Mouse (Mus musculus) right cerebral cortex, adult 2 months (tissue): ENCODE results near the gene Tjp1.

ENCODE experiments used
- DNase-seq, 2 experiments: peaks; one replicate each; pipeline ENCODE4 v3.0.0; 2021 to 2022; ENCODE audit warnings: low spot score in 2 of 2

Tjp1 gene

DNA sequence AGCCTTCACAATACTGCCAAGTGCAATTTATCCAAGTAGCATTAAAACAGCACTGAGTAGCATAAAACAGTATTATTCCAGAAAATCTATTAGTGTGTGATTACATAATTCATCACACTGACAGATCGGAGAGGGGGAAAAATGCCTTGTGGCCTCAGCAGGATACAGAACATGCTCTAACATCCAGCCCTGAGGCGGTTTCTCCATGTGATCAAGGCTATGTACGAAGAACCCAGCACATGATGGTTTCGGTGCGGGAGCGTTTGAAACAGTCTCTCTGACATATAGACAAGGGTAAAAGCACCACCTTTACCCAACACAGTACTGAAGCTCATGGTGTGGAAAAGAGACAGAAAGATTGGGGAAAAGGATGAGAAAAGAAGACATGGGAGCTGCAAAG, 38.4 kb downstream of the Tjp1 start:
- no peak for DNase-seq

DNA sequence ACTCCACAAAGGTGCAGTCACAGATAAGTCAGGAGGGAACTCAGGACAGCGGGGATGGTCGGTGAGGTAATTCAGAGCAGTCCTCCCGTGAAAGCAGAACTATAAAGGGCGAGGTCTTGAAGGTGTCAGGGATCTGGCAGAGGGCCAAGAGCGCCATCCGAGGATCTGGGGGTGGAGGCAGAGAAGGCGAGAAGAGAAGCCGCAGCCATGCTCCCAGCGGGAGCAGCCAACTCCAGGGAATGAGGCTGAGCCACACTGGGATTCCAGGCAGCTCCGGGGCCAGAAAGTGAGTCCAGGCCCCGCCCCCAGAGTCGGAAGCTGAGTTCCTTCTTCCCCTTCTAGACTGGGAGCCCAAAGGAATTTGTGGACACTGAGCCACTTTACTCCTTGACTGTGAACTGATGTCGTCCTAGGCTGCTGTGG, 41.3 kb downstream of the Tjp1 start:
- peak; percentile 22 to 38 for DNase-seq

DNA sequence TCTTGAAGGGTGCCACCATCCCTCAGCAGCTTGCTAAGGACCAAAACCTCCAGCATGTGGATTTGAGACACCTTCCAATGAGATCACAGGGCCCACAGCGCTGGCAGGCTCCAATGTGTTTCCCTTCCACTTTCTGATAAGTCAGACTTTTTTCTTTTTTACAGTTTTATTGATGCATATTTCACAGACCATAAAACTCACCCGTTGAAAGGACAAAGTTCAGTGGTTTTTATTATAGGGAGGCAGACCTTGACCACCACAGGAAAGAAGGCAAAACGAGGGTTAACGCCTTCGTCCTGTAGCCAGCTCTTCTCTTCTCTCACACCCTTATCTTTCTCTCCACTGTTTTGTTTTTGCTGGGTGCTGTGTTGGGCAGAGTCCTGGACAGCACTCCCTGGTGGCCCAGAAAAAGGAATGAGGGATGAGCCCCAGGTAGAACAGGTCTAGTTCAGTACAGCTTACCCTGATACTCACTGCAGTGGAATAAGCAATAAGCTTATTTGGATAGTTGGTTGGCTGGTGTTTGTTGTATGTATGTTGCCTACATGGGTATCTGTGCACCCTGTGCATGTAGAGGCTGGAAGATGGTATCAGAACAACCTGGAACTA, 43.3 kb downstream of the Tjp1 start:
- DNase-seq = no peak

DNA sequence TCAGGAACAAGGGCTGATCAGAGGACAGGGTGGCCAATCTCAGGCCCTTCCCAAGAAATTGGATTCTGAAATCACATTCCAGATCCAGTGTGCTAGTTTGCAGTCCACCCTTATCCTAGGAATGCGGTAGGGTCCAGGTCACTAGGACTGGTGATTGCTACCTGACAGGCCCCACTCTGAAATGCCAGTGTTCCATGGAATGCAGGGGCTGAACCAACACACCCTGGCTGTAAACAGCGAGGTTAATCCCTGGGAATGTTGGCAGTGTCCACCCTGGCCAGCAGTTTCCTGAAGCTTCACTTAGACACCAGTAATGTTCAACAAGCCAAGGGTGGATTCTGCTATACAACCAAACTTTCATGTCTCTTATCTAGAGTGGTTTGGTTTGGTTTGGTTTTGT, 45.4 kb downstream of the Tjp1 start:
- no peak for DNase-seq

DNA sequence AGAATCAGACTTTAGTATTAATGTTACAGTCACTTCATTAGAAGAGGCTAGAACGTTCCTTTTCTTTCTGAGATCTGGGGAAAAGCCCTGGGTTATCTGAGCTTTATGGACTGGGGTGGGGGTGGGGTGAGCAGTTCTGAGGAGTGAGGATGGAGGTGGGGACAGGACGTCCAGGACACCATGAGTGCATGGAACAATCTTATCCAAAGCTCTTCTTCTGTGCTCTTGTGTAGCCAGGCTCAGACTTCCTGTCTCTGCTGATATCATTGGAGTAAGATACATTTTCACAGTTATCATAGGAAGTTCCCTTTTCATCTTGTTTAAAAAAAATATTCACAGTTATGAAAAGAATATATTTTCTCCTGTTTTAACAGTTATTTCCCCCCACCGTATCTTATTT, 55.5 kb downstream of the Tjp1 start:
- DNase-seq = no peak

DNA sequence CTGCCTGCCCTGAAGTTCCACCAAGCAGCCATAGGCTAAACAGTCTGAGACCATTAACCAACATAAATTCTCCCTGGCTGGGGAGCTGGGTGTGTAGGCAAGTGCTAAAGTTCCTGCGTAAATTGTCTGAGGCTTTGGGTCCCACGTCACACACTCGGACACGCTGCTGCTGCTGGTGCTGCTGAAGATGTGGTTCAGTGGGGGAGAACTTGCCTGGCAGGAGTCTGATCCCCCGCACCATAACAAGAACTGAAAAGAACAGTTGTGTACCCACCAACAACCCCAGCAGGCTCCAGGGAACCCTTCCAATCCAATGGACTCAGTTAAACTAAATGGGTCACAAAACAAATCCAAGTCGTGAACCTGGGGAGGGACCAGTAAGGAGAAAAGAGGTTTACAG, 56.2 kb downstream of the Tjp1 start:
- DNase-seq = no peak

DNA sequence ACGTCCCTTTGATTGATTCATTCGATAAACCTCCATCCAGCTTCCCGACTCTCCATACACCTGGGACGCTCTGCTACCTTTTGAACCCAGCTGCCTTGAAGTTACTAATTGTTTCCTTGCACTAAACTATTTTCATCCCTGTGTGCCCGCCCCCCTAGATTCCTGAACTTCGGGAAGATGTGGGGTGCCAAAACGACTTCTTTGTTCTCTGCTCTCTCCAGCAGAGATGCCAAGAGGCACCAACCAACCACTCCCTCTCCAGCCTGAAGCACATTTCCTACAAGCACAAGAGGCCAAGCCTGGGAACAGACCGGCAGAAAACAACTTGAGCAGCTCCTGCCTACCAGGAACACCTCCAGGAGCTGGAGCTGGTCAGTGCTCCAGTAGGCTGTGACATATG, 57.4 kb downstream of the Tjp1 start:
- DNase-seq = no peak

DNA sequence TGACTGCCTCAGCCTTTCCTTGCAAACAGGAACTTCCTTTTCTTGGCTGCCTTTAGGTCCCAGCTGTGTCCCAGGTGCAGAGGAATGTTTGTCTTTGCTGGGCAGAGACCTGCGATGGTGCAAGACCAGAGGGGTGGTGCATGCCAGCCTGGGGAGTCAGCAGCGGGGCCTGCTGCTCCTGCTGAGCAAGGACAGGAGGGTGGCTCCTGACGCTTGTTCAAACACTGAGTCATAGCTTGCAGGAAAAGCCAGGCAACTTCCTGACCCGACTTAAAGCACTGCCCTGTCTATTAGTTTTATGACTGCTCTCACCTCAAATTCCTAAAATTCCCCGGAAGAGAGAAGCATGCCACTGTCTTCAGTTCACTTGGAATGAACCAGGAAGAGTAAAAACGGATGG, 57.9 kb downstream of the Tjp1 start:
- DNase-seq = no peak

DNA sequence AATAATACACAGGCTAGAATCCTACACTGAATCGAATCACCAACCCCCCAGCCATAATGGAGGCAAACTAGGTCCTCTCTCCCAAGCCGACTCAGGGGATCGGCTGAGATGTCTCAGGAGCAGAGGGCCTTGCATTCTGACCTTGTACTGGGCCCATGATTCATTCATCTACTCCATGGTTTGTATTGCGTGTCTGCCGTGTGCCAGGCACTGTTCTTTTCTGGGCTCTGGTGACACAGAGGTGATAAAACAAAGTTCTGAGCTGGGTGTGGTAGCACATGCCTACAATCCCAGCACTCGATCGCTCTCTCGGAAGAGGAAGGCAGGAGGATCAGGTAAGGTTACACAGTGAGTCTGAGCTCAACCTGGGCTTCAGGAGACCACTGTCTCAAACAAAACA, 59.4 kb downstream of the Tjp1 start:
- DNase-seq = no peak

DNA sequence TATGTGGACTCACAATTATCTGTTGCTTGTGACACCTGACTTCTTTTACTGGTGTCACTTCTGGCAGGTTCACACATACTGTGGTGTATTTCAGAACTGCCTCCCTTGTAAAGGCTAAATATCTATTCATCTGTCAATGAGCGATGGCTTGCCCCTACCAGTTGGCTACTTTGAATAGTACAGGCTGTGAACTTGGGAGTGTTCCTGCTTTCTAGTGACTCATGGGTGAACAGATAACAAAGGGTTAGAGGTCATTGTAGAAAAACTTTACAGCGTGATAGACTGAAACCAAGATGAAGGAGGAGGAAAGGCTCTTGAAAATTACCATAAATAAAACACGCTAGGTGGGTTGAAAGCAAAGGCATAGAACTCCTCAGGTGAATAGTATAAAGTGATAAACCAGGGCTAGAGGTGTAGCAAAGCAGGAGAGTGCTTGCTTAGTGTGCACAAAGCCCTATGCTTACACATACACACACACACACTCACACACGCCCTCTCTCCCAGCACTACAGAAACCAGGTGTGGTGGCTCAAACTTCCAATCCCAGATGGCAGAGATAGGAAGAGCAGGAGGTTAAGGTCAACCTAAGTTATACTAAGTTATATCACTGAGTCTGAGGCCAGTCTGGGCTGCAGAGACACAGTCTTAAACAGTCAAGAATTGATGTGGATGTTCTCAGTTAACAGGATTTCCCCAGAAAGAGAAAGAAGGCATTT, 60.1 kb downstream of the Tjp1 start:
- DNase-seq = no peak

DNA sequence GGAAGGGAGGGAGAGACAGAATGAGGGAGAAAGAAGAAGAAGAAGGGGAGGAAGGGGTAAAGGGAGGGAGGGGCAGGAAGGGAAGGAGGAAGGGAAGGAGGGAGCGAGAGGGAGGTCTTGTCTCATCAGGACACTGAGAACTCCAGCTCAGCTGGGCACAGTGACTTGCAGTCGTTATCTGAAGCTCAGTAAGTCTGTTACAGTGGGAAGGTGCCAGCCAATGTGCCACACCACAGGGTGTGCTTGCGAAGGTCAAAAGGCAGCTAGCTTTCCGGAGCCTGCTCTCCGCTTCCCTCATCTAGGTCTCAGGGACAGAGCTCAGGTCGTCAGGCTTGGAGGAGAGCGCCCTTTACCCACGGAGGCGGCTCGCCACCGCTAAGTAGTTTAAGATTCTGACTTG, 61.4 kb downstream of the Tjp1 start:
- DNase-seq = no peak

DNA sequence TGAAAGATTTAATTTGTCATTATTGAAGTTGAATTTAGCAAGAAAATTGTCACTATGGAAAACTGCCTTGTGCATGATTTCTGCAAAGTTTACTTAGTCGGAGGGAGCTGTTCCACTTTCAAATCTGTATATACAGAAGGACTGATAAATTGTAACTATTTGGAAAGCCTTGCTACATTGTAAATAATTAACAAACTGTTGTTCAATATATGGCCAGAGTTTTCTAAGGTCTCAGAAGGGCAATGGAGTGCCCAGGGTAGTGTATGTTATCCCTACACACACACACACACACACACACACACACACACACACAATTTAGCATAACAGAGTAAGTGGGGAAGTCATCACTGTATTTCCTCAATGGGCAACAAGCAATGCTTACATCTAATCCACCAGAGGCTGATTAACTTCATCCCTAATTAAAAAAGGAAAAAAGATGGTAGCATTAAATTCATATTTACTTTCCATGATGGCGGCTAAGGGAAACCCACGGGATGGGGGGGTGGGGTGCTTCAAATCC, 63.0 kb downstream of the Tjp1 start:
- DNase-seq = no peak

DNA sequence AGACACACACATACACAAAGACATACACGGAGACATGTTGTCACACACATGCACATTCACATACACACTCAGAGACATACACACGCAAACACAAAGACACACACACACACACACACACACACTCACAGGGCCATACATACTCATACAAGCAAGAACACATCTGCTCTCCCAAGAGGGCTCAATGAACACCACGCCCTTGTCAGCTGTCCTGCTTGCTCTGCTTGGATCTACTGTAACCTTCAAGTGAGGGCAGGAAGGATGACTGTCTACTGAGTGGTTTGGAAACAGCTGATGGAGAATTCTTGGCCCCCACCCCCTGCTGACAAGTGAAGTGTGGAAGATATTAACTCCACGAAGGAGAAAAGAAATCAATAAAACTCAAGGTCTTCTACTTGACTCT, 64.1 kb downstream of the Tjp1 start:
- no peak for DNase-seq

DNA sequence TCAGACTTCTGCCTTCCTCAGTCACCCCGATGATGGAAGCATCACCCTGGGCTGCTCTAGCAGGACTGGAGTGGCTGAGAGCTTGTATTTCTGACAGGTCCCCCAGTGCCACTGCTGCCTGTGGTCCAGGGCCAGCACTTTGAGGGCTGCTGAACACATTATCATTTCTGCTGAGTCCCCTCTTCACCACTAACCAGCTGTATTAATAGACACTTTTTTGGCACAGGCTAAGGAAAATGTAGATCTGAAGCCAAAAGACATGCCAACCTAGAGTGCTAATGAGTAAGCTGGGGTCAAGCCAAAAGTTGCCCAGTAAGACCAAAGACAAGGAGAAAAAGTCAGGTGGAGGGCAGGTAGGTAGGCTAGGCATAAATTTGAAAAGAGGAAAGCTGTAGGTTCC, 66.2 kb downstream of the Tjp1 start:
- no peak for DNase-seq

DNA sequence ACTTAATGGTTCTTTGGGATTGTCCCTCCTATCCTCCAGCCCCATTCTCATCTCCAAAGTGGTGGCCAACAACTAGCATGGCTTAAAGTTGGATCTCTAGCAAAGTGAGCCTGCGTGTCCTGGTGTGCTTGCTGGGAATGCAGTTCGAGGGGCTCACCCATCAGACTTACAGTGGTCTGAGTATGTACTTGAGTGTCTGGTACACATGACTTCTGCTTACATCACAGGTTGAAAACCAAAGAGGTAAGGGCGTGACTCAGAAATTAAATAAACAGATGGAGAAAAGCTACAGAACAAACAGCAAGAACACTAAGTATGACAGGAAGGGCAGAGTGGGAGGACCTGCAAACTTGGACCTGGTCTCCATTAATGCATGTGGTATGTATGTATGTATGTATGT, 67.4 kb downstream of the Tjp1 start:
- no peak for DNase-seq

DNA sequence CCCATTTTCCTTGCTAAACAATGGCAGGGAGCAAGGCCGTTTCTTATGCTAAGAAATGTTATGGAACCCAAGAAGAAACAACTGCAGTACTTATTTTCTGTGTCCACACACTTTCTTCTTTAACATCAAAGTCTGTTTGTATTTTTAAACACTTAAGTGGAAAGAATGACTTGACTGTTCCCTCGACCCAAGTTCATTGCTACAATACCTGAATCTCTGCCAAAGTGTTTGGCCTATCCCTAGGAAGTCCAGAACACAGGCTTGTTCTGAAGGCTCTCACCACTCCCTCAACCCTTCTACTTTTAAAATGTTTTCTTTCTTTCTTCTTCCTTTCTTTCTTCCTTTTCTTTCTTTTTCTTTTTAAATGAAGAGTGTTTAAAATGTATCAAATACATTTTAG, 71.5 kb downstream of the Tjp1 start:
- no peak for DNase-seq

DNA sequence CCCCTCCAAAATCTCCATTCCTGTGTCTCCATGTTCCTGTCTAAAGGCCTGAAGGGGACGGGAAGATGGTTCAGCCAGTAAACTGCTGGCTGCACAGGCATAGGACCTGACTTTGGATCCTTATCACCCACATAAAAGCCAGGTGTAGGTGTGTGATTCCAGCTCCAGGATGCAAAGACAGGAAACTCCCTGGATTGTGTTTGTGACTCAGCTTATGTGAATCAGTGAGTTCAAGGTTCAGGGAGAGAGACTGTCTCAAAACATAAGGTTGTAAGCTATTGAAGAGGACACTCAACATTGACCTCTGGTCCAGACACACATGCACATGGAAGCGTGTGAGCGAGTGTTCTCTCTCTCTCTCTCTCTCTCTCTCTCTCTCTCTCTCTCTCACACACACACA, 72.4 kb downstream of the Tjp1 start:
- DNase-seq = no peak

DNA sequence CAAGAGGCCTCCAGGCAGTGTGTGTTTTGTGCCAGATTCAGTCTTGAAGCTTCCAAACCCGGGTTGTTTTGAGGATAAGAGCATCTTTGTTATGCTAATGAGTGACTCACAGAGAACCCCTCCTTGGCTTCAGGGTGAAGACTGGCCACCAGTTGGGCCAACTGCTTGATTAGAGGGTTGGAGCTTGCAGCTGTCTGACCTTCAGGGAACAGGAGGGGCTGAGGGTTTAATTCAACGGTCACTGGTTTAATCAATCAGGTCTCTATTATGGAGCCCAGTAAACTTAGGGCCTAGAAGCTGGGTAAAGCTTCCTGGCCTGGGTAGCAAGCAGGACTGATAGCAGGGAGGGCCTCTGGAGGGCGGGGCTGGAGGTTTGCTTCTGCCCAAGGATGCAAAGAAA, 73.3 kb downstream of the Tjp1 start:
- DNase-seq = no peak

DNA sequence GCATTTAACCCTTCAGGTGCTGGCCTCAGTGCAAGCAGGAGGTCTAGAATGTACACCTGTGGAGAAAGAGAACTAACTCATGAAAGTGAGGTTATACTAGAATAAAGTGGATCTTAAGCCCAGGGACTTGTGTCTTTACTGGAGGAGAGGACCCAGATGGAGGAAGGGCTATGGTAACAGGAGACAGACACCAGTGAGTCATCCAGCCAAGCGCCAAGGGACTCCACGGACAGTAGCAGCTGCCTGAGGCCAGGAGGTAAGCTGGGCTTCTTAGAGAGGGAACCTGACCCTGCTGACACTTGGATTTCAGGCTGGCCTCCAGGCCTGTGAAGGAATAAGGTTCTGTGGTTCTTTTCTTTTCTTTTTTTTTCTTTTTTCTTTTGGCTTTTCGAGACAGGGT, 75.3 kb downstream of the Tjp1 start:
- DNase-seq = no peak

DNA sequence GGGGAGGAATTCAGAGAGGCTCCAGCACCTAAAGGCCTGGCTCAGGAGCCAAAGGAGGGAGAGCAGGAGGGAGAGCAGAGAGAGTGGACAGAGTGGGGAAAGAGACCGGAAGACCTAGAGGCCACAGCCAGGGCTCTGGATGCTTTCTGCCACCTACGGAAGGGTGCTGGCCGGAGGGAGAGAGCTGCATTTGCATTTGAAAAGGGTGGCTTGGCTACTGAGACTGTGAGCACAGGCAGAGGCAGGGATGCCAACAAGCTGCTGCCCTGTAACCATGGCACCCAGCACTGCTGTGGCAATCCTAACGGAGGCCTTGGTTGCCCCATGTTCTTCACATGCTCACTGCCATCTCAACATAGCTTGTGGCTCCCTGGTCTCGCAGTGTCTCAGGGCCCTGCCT, 77.4 kb downstream of the Tjp1 start:
- DNase-seq = peak in 1 of 2 experiments; percentile 40

DNA sequence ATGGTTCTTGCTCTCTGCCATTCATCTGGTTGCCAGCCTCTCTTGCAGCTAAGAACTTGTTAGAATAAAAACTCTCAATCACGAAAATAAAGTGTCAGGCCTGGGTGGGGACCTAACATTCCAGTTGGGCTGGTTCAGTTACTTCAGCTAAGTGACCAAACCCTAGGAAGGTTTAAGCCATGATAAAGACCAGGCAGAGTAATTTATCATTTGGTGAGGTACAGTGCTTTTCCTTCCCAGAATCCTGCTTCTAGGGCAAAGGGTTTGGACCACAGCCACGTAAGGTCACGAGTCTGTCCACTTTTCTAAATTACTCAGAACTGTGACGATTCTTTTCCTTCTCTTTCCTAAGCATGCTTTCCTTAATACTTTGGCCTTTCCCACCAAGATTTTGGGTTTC, 86.1 kb downstream of the Tjp1 start:
- no peak for DNase-seq

DNA sequence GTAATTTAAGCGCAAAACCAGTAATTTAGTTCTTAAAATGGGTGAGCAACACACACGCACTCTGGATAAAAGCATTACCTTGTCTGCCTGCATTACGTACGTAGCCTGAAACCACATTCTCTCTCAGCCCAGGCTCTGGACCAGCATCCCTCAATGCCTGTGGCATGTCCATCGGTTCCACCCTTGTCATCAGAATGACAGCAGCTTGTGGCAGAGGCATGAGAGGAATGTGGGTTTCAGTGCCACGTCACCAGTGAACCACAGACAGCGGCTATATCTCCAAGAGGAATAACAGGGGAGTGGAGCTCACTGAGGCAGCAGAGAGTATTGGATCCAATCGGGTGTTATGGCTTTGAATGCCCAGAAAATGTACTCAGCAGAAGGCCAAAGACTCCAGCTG, 88.1 kb downstream of the Tjp1 start:
- no peak for DNase-seq

DNA sequence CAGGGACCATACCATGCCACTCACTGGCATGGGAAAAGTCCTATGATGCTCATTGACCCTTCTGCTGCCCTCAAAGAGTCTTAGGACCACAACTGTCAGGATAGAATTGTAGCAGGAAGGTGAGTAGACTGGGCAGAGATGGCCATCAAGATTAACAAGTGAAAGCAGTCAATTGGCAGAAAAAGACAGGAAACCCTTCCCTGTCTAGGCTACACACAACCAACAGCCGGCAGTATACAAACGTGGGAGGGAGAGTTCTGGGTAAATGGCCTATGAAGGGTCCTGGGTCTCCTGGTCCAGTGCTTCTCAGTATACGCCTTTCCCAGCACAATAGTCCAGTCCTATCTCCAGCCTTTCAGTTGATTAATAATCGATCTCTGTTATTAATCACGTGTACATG, 89.4 kb downstream of the Tjp1 start:
- DNase-seq = no peak

DNA sequence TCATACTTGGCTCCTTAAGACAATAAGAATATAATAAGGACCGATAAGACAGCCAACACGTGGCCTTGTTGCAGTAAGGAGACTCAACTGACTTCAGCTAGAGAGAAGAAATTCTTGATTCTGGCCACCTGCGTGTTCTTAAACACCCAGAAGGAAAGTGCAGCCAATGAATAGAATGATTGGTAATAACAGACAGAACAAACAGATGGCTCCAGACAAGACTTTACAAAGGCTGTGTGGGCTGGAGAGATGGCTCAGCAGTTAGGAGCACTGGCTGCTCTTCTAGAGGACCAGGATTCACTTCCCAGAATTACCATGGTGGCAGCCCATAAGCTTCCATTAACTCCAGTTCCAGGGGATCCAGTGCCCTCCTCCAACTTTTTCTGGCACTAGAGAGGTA, 90.7 kb downstream of the Tjp1 start:
- peak; percentile 43 to 64 for DNase-seq
